Mouse (Mus musculus): ENCODE measurements around the gene Agr3.

DNA sequence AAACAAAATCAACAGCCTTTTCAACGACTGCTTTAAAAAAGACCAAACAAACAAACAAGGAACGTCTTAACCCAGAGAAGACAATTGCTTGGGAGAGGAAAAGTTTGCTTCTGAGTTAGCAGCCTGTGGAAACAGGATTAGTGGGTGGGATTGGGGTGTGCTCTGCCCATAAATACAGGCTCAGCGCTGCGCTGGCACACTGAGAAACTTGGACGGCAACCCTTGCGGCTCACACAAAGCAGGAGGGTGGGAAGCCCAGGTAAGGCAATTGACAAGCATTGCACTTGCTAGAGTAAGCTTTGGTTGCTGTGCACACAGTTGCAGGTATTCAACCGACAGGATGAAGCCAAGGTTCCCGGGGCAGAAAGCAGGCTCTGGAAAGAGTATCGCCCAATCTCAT is 67.3 kb downstream of the Agr3 start, which contains the start of gene Agr2:
- TF ChIP-seq CTCF (IDR thresholded peaks at IDR 0.05) (no peak), EP300 (IDR thresholded peaks at IDR 0.05) (no peak)

All from lung, postnatal 0 days (tissue).